Mouse (Mus musculus): ENCODE measurements around the gene Hagh.

Hagh gene

DNA sequence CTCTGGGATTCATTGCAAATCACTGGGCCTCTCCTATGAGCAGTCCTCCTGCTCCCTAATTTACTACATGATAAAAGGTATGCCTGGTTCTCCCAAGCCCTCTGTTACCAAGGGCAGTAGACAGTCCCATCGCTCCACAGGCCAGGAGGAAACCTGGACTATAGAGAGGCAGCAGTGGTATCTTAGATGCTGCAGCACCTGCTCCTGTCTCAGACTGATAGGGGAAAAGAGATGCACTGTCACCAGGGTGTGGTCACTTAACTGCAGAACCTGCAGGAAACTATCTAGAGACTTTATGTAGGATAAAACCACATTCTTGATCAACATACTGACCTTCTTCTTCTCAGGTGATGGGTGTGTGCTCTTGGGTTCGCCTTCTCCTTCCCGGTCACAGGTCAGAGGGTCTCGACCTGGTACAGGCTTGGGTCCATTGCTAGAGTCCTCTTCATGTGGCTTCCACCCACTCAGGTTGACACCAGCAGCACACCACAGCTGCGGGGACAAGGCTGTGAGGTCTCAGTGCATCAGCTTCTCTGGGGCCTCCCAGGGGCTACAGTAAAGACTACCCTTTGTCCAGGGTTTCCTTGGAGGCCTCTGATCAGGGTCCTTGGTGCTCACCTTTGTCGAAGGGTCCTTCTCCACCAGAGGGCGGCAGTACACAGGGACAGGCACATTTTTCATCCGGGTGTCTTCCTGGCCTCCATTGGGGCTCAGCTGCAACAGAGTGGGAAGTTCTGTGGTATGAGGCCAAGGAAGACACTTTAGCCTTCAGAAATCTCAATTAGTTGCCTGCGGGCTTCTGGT lies 62.9 kb downstream of the Hagh start:
- no peak for DNase-seq (ENCODE audit: low spot score)

DNA sequence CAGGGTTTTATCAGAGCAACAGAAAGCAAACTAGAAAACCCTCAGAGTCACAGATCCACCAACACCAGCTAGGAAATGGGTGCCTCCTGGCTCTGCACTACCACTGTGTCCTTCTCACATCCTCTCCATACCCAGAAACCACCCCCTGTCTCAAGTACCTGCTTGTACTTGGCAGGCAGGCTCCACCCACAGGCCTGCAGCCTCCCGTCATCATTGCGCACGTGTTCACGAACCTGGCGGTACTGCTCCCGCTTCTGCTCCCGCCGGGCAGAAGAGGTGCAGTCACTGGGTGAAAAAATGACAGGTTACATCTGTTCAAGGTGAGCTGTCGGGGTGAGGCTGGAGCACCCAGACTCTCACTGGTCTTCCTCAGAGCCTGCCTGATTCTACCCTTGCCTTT lies 63.8 kb downstream of the Hagh start:
- DNase-seq (ENCODE audit: low spot score): no peak

GRCm38 (mm10) chr17:24907591-24907990 lies 67.6 kb downstream of the Hagh start:
- DNase-seq (ENCODE audit: low spot score): no peak

- DNase-seq (ENCODE audit: low spot score): no peak
Observed at GRCm38 (mm10) chr17:24913984-24914383, 74.0 kb downstream of the Hagh start.

Data from ovary, adult 18-20 months (tissue).